Mouse (Mus musculus): ENCODE measurements around the gene Snrpb. TPM values are rescaled to one million over a fixed set of nuclear protein-coding genes. Genes with fewer than 3 reads are reported as not detected.

Snrpb gene
- polyA plus RNA-seq, 1 experiment from 2014 or later: 429 TPM

DNA sequence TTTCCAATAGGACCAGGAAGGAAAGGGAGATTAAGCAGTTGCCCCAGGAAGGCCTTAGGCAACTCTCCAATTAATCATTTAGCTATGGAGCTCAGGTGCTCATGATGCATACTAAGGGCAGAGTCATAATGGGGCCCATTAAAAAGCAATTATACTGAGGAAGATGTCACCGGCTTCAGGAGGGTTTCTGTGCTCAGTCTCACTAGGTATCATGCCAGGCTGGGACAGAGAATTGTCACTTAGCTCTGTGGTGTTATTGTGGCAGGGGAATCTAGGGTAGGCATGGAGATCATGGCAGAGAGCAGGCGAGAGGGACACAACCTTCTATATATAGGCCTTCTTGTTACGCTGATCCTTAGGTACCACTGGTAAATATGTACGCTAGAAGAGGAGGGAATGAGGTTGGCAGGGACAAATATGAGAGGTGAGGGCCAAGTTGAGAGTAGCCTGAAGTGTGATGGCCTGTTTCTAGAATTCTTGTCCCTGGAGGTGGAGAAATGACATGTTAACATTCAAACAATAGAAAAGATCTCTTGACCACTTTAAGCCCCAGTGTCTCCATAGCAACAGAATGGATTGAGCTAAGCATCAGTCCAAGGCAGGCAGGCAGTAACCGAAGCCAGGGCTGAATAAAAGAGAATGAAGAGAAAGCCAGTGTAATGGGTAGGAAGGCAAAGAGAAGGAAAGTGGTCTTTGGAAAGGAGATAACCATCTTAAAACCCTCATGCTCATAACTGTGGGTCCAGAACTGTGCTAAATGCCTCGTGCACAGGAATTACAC lies 53.7 kb downstream of the Snrpb start:
- no peaks in the 10 kb centered on the region for H3K9me3 ChIP-seq (ENCODE audit: low read length)
- no peak overlapping the region for H3K27ac ChIP-seq (ENCODE audit: low read length)
- ATAC-seq (no peak), DNase-seq (ENCODE audit: low spot score) (no peak)
- no peak overlapping the region for H3K4me2 ChIP-seq (replicated peaks; ENCODE audit: low read depth, low read length)
- H3K27me3 ChIP-seq (replicated peaks; ENCODE audit: insufficient read depth, low read length): no peaks in the 10 kb centered on the region
- WGBS: 67% methylated on average over 6 of the region's 6 CpGs
- TF ChIP-seq CTCF (IDR thresholded peaks at IDR 0.05): no peak
- TF ChIP-seq EP300 (IDR thresholded peaks at IDR 0.05): no peak
- no peaks in the 10 kb centered on the region for H3K4me1 ChIP-seq (ENCODE audit: insufficient read depth, low read depth, low read length)
- H3K4me3 ChIP-seq (ENCODE audit: low read depth, low read length): no peak overlapping the region
- H3K9ac ChIP-seq (replicated peaks; ENCODE audit: low read depth): no peak overlapping the region
- H3K36me3 ChIP-seq (ENCODE audit: insufficient read depth, low read length): no peaks in the 10 kb centered on the region

Other genes with a start within 250 kb of the Snrpb start
- not detected in 2 replicates for gene Tgm3, start 167.1 kb downstream of the Snrpb start, polyA plus RNA-seq (2015; fragmentation: Nextera tagmentation; extraction: Ambion mirVana)
- not detected in 2 replicates for gene Tgm6, start 67.0 kb downstream of the Snrpb start, polyA plus RNA-seq (2015; fragmentation: Nextera tagmentation; extraction: Ambion mirVana)
- not detected in 2 replicates for gene Tmc2, start 15.8 kb upstream of the Snrpb start, polyA plus RNA-seq (2015; fragmentation: Nextera tagmentation; extraction: Ambion mirVana)
- gene Nop56, start 95.0 kb upstream of the Snrpb start, polyA plus RNA-seq (2015; fragmentation: Nextera tagmentation; extraction: Ambion mirVana): 56.1 and 63.8 TPM in 2 replicates
- gene Idh3b, start 105.1 kb upstream of the Snrpb start, polyA plus RNA-seq (2015; fragmentation: Nextera tagmentation; extraction: Ambion mirVana): 97.9 and 100 TPM in 2 replicates
- 0.80 and 0.88 TPM in 2 replicates for gene Ebf4, start 115.8 kb upstream of the Snrpb start, polyA plus RNA-seq (2015; fragmentation: Nextera tagmentation; extraction: Ambion mirVana)
- gene Cpxm1, start 218.2 kb upstream of the Snrpb start, polyA plus RNA-seq (2015; fragmentation: Nextera tagmentation; extraction: Ambion mirVana): 13.9 and 14.9 TPM in 2 replicates
- gene Gm28372, start 225.8 kb upstream of the Snrpb start, polyA plus RNA-seq (2015; fragmentation: Nextera tagmentation; extraction: Ambion mirVana): 0.10 TPM in 1 of 2 replicates, not detected in the other
- gene 1700020A23Rik, start 225.9 kb upstream of the Snrpb start, polyA plus RNA-seq (2015; fragmentation: Nextera tagmentation; extraction: Ambion mirVana): not detected in 2 replicates
- gene Tmem239, start 227.1 kb upstream of the Snrpb start, polyA plus RNA-seq (2015; fragmentation: Nextera tagmentation; extraction: Ambion mirVana): not detected in 2 replicates
- gene Vps16, start 244.9 kb upstream of the Snrpb start, polyA plus RNA-seq (2015; fragmentation: Nextera tagmentation; extraction: Ambion mirVana): 46.8 and 47.0 TPM in 2 replicates
- gene Pced1a, start 245.3 kb upstream of the Snrpb start, polyA plus RNA-seq (2015; fragmentation: Nextera tagmentation; extraction: Ambion mirVana): 6.8 and 8.0 TPM in 2 replicates